12 mouse cellular contexts compared by ENCODE assay signal in genomic region chr2:165825261-165825900, GRCm38 (mm10).
DNase-seq lines count a peak whose midpoint lies in the region; ATAC-seq and TF ChIP-seq lines count a peak whose summit lies in the region.
"Had no signal": no experiment of that assay in that cellular context is flagged by ENCODE, and none has a peak within 500 bp of the region (broad histone marks: within the 10 kb centered on the region; RNA-seq: fewer than 3 reads in every experiment).

No protein-coding gene starts in this region.

- H3K27me3 ChIP-seq in forebrain, embryonic 12.5 days: peaks cover 13% of the 10 kb centered on the region
- no peaks in the 10 kb centered on the region for H3K27me3 ChIP-seq in forebrain, embryonic 13.5 days
- no peaks in the 10 kb centered on the region for H3K27me3 ChIP-seq in midbrain, embryonic 14.5 days (ENCODE audit: control insufficient read depth, insufficient read depth, low read length)
- H3K27me3 ChIP-seq: limb, embryonic 15.5 days had no signal

- TF ChIP-seq CTCF in left cerebral cortex, adult 2 months (IDR thresholded peaks at IDR 0.05): no peak

- H3K9ac ChIP-seq in forebrain, embryonic 12.5 days: no peak overlapping the region
- no peak overlapping the region for H3K9ac ChIP-seq in forebrain, embryonic 13.5 days
- H3K9ac ChIP-seq in midbrain, embryonic 14.5 days (replicated peaks; ENCODE audit: low read length): no peak overlapping the region
- H3K9ac ChIP-seq: limb, embryonic 15.5 days; liver, postnatal 0 days had no signal

- peaks cover 17% of the 10 kb centered on the region for H3K4me1 ChIP-seq in forebrain, embryonic 12.5 days
- peaks cover 18% of the 10 kb centered on the region for H3K4me1 ChIP-seq in forebrain, embryonic 13.5 days
- no peaks in the 10 kb centered on the region for H3K4me1 ChIP-seq in midbrain, embryonic 14.5 days (ENCODE audit: control insufficient read depth, insufficient read depth, low read length)

- peaks cover 85% of the 10 kb centered on the region for H3K36me3 ChIP-seq in forebrain, embryonic 12.5 days (replicated peaks)
- H3K36me3 ChIP-seq in forebrain, embryonic 13.5 days (ENCODE audit: poor library complexity, severe bottlenecking): peaks cover 91% of the 10 kb centered on the region
- peaks cover 84% of the 10 kb centered on the region for H3K36me3 ChIP-seq in midbrain, embryonic 14.5 days (ENCODE audit: control insufficient read depth, insufficient read depth, low read length)

- peak overlapping the region; percentile 50; the same call in 1 of the 2 replicates for H3K27ac ChIP-seq in forebrain, embryonic 12.5 days
- no peak overlapping the region for H3K27ac ChIP-seq in forebrain, embryonic 13.5 days
- peak overlapping the region; percentile 76; the same call in 1 of the 2 replicates for H3K27ac ChIP-seq in left cerebral cortex, adult 2 months
- peak overlapping the region; percentile 26; the same call in 1 of the 2 replicates for H3K27ac ChIP-seq in midbrain, embryonic 14.5 days (replicated peaks; ENCODE audit: low read depth, low read length)
- H3K27ac ChIP-seq: heart, embryonic 10.5 days; limb, embryonic 15.5 days had no signal

- whole genome bisulfite sequencing in forebrain, embryonic 12.5 days: 88% methylated on average over 17 of the region's 17 CpGs
- WGBS in forebrain, embryonic 13.5 days: 85% methylated on average over 17 of the region's 17 CpGs
- 86% methylated on average over 17 of the region's 17 CpGs for WGBS in midbrain, embryonic 14.5 days

- DNase-seq in left cerebral cortex, adult 2 months (ENCODE audit: extremely low spot score in 1 of 2, low spot score in 2 of 2): no peak
- DNase-seq in left cerebral cortex, adult 8-10 months (ENCODE audit: low spot score in 2 of 2): no peak
- DNase-seq in ZHBTc4 (ENCODE audit: low read depth, low spot score): peak; percentile 51
- DNase-seq in midbrain, embryonic 14.5 days: no peak
- DNase-seq in retina, postnatal 1 day: no peak
- no peak for DNase-seq in spleen, postnatal 10 days (ENCODE audit: low spot score in 2 of 2)

- no peak overlapping the region for H3K4me2 ChIP-seq in forebrain, embryonic 12.5 days
- no peak overlapping the region for H3K4me2 ChIP-seq in forebrain, embryonic 13.5 days
- H3K4me2 ChIP-seq in midbrain, embryonic 14.5 days (ENCODE audit: low read length): no peak overlapping the region
- H3K4me2 ChIP-seq: limb, embryonic 15.5 days had no signal

- ATAC-seq in forebrain, embryonic 12.5 days (ENCODE audit: low FRiP score): no peak; the same call in 1 of the 2 replicates
- no peak for ATAC-seq in forebrain, embryonic 13.5 days
- ATAC-seq in midbrain, embryonic 14.5 days (ENCODE audit: low FRiP score, low TSS enrichment): no peak

- no peak overlapping the region for H3K4me3 ChIP-seq in forebrain, embryonic 12.5 days (replicated peaks)
- H3K4me3 ChIP-seq in forebrain, embryonic 13.5 days: no peak overlapping the region
- H3K4me3 ChIP-seq in left cerebral cortex, adult 2 months: no peak overlapping the region
- no peak overlapping the region for H3K4me3 ChIP-seq in midbrain, embryonic 14.5 days (replicated peaks; ENCODE audit: low read depth, low read length)
- H3K4me3 ChIP-seq: heart, embryonic 10.5 days; limb, embryonic 15.5 days; myocyte had no signal

- H3K9me3 ChIP-seq in forebrain, embryonic 12.5 days: no peaks in the 10 kb centered on the region
- no peaks in the 10 kb centered on the region for H3K9me3 ChIP-seq in forebrain, embryonic 13.5 days (replicated peaks)
- no peaks in the 10 kb centered on the region for H3K9me3 ChIP-seq in midbrain, embryonic 14.5 days (ENCODE audit: control insufficient read depth, low read length)
- H3K9me3 ChIP-seq: heart, embryonic 10.5 days; limb, embryonic 15.5 days had no signal

- intact Hi-C loops in left cerebral cortex, adult 2 months (cut with DNase I): no loop called here
